ENCODE assay signal across 37 mouse cellular contexts in the genomic region with DNA sequence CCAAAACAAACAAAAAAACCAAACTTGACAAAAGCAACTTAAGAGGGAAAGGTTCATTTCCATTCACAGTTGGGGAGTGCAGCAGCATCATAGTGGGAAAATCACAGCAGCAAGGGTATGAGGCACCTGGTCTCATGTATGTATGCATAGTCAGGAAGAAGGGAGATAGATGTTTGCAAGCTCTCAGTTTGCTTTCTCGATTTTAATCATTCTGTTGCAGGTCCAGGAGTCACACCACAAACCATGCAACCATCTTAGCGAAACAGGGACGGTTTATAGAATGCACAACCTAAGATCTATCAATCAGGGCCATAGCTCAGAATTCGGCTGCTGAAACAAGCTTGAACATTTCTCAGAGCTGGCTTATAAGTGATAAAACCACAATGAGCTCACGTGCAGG. TPM values are rescaled to one million over a fixed set of nuclear protein-coding genes. Genes with fewer than 3 reads are reported as not detected.
"Had no signal": no experiment of that assay in that cellular context is flagged by ENCODE, and none has a peak within 500 bp of the region (broad histone marks: within the 10 kb centered on the region; RNA-seq: fewer than 3 reads in every experiment).

No protein-coding gene starts in this region.

- ATAC-seq: liver, embryonic 12.5 days; liver, postnatal 0 days; lung, postnatal 0 days; midbrain, embryonic 13.5 days; midbrain, embryonic 15.5 days; midbrain, embryonic 16.5 days had no signal

- H3K4me2 ChIP-seq: limb, embryonic 12.5 days; limb, embryonic 13.5 days; limb, embryonic 15.5 days; liver, embryonic 11.5 days; liver, embryonic 12.5 days; liver, embryonic 13.5 days; liver, embryonic 15.5 days; lung, embryonic 14.5 days; lung, embryonic 15.5 days; midbrain, embryonic 12.5 days; midbrain, embryonic 13.5 days; midbrain, embryonic 15.5 days had no signal

- H3K27ac ChIP-seq: left cerebral cortex, adult 2 months; limb, embryonic 10.5 days; limb, embryonic 12.5 days; limb, embryonic 13.5 days; limb, embryonic 15.5 days; liver, embryonic 12.5 days; liver, embryonic 13.5 days; liver, embryonic 14.5 days; liver, embryonic 15.5 days; lung, embryonic 15.5 days; macrophage; midbrain, embryonic 12.5 days; midbrain, embryonic 13.5 days; midbrain, embryonic 15.5 days had no signal

- H3K27me3 ChIP-seq: limb, embryonic 12.5 days; limb, embryonic 13.5 days; limb, embryonic 15.5 days; liver, embryonic 12.5 days; liver, embryonic 13.5 days; liver, embryonic 15.5 days; lung, embryonic 15.5 days; megakaryocyte, embryonic 14.5 days; midbrain, embryonic 12.5 days; midbrain, embryonic 13.5 days; midbrain, embryonic 15.5 days had no signal

- H3K9me3 ChIP-seq: limb, embryonic 10.5 days; limb, embryonic 12.5 days; limb, embryonic 13.5 days; limb, embryonic 15.5 days; liver, embryonic 12.5 days; liver, embryonic 13.5 days; liver, embryonic 15.5 days; lung, embryonic 15.5 days; midbrain, embryonic 10.5 days; midbrain, embryonic 12.5 days; midbrain, embryonic 13.5 days had no signal

- H3K4me1 ChIP-seq: limb, embryonic 10.5 days; limb, embryonic 12.5 days; limb, embryonic 13.5 days; limb, embryonic 15.5 days; liver, embryonic 12.5 days; liver, embryonic 13.5 days; liver, embryonic 15.5 days; lung, embryonic 15.5 days; megakaryocyte, embryonic 14.5 days; midbrain, embryonic 10.5 days; midbrain, embryonic 12.5 days; midbrain, embryonic 13.5 days; midbrain, embryonic 15.5 days had no signal

- DNase-seq: left cerebral cortex, postnatal 4 days; liver; liver, embryonic 13.5 days; liver, postnatal 0 days; lung, adult 18-20 months; lung, adult 2 months; lung, embryonic 14.5 days; lung, postnatal 10 days; lung, postnatal 14 days; lung, postnatal 36 days; lung, postnatal 4 days; midbrain, embryonic 14.5 days had no signal

- H3K4me3 ChIP-seq: left cerebral cortex, adult 2 months; limb, embryonic 10.5 days; limb, embryonic 12.5 days; limb, embryonic 13.5 days; limb, embryonic 15.5 days; liver, embryonic 12.5 days; liver, embryonic 13.5 days; liver, embryonic 15.5 days; lung, embryonic 15.5 days; megakaryocyte, embryonic 14.5 days; midbrain, embryonic 10.5 days; midbrain, embryonic 12.5 days; midbrain, embryonic 13.5 days; midbrain, embryonic 15.5 days; myocyte had no signal

- H3K9ac ChIP-seq: limb, embryonic 12.5 days; limb, embryonic 13.5 days; limb, embryonic 15.5 days; liver, embryonic 12.5 days; liver, embryonic 13.5 days; liver, embryonic 14.5 days; liver, embryonic 15.5 days; liver, postnatal 0 days; lung, embryonic 14.5 days; lung, embryonic 15.5 days; midbrain, embryonic 12.5 days; midbrain, embryonic 13.5 days; midbrain, embryonic 15.5 days had no signal

- H3K36me3 ChIP-seq: limb, embryonic 10.5 days; limb, embryonic 12.5 days; limb, embryonic 13.5 days; limb, embryonic 15.5 days; liver, embryonic 12.5 days; liver, embryonic 13.5 days; liver, embryonic 15.5 days; lung, embryonic 15.5 days; midbrain, embryonic 10.5 days; midbrain, embryonic 12.5 days; midbrain, embryonic 13.5 days; midbrain, embryonic 15.5 days had no signal

RNA-seq across cellular contexts. Expression of gene Mapk10, which starts 19.2 kb away (rescaled TPM):
- total RNA-seq: liver, adult 2 months; megakaryocyte progenitor cell, adult 5-6 weeks; megakaryocyte, adult 5-6 weeks; megakaryocyte-erythroid progenitor cell, adult 5-6 weeks; monocyte, adult 5-6 weeks had no signal
- polyA plus RNA-seq: liver, adult 2 months; liver, embryonic 16.5 days; liver, postnatal 0 days; macrophage had no signal
